In the genomic region with DNA sequence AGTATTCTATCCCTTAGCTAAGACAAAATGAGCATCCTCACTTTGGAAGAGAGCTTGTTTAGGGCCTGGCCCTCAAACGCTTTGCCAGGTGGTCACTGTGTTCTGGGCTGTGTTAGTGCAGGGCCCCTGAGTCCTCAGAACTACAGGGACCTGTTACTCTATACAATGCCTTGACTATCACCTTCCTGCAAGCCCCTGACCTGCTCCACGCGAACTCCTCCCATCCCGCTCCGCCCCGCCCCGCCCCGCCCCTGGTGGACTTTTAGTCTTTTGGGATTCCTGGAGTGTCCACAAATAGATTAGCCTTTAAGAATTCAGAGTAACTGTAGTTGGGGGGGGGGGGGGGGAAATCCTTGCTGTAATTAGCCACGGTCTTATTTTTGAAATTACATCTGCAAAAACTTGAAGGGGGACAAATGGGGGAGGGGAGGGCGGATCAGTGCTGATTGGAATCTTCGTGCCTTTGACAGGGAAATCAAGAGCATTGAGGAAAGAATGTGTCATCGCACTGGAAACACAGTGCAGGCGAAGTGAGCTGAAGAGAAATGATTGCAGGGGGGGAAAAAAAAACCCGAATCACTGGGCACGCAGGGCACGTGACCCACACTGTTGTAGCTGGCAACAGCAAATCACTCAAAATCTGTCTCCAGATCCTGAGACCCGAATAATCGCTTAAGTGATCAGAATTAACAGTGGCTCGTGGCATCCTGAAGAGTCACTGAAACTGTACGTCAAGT, we compare ENCODE assay signal across 9 mouse cellular contexts. TPM values are rescaled to one million over a fixed set of nuclear protein-coding genes. Genes with fewer than 3 reads are reported as not detected.
DNase-seq lines count a peak whose midpoint lies in the region; ATAC-seq and TF ChIP-seq lines count a peak whose summit lies in the region.
"Had no signal": no experiment of that assay in that cellular context is flagged by ENCODE, and none has a peak within 500 bp of the region (broad histone marks: within the 10 kb centered on the region; RNA-seq: fewer than 3 reads in every experiment).

No protein-coding gene starts in this region.

- no peak for TF ChIP-seq POLR2A in brain, embryonic 14.5 days (IDR thresholded peaks at IDR 0.05; ENCODE audit: borderline replicate concordance, extremely low read depth, insufficient read depth, insufficient read length, poor library complexity, severe bottlenecking)

- no peak for TF ChIP-seq CTCF in brain, embryonic 14.5 days (IDR thresholded peaks at IDR 0.05; ENCODE audit: borderline replicate concordance, extremely low read depth, insufficient read depth, insufficient read length)

- H3K27me3 ChIP-seq in heart, embryonic 12.5 days (replicated peaks), result no peaks in the 10 kb centered on the region
- H3K27me3 ChIP-seq in intestine, embryonic 14.5 days (replicated peaks; ENCODE audit: control insufficient read depth, insufficient read depth, low read length), result no peaks in the 10 kb centered on the region
- H3K27me3 ChIP-seq in midbrain, embryonic 11.5 days (ENCODE audit: control insufficient read depth, insufficient read depth, low read length), result no peaks in the 10 kb centered on the region

- H3K9ac ChIP-seq in heart, embryonic 12.5 days, result peak overlapping the region; percentile 44; the same call in 1 of the 2 replicates
- no peak overlapping the region for H3K9ac ChIP-seq in intestine, embryonic 14.5 days (ENCODE audit: low read length)
- no peak overlapping the region for H3K9ac ChIP-seq in midbrain, embryonic 11.5 days (ENCODE audit: low read length)

- no peak overlapping the region for H3K27ac ChIP-seq in heart, embryonic 12.5 days (ENCODE audit: poor library complexity, severe bottlenecking)
- H3K27ac ChIP-seq in intestine, embryonic 14.5 days (ENCODE audit: low read depth), result no peak overlapping the region
- no peak overlapping the region for H3K27ac ChIP-seq in midbrain, embryonic 11.5 days (ENCODE audit: low read depth, low read length)

- 5% methylated on average over 20 of the region's 20 CpGs for WGBS in heart, embryonic 12.5 days
- WGBS in intestine, embryonic 14.5 days, result 8% methylated on average over 20 of the region's 20 CpGs
- 12% methylated on average over 20 of the region's 20 CpGs for WGBS in midbrain, embryonic 11.5 days

- no peak for DNase-seq in heart, postnatal 10 days
- DNase-seq in brain, embryonic 14.5 days (ENCODE audit: low read depth), result peak; percentile 65
- DNase-seq in intestine, embryonic 14.5 days (ENCODE audit: low spot score), result peak; percentile 59
- DNase-seq in midbrain, embryonic 11.5 days (ENCODE audit: low spot score, missing footprints), result peak; percentile 85
- DNase-seq in right cerebral cortex, postnatal 25 days, result no peak
- no peak for DNase-seq in frontal cortex, postnatal 36 days (ENCODE audit: low spot score in 2 of 2)
- DNase-seq in left cerebral cortex, adult 18-20 months (ENCODE audit: low spot score in 2 of 2), result no peak

- H3K4me2 ChIP-seq in heart, embryonic 12.5 days, result peak overlapping the region; percentile 68
- H3K4me2 ChIP-seq in intestine, embryonic 14.5 days (ENCODE audit: low read length), result peak overlapping the region; percentile 34
- peak overlapping the region; percentile 36 for H3K4me2 ChIP-seq in midbrain, embryonic 11.5 days

- peak; percentile 53 for ATAC-seq in heart, embryonic 12.5 days (ENCODE audit: insufficient number of reproducible peaks, low FRiP score)
- ATAC-seq in intestine, embryonic 14.5 days (replicated peaks; ENCODE audit: low FRiP score, low TSS enrichment, low read depth), result 0 out of 2 replicates have a peak, but pooled peaks have one; percentile 53
- ATAC-seq in midbrain, embryonic 11.5 days (ENCODE audit: low FRiP score), result 0 out of 2 replicates have a peak, but pooled peaks have one; percentile 52

- H3K4me1 ChIP-seq in heart, embryonic 12.5 days (replicated peaks), result peaks cover 29% of the 10 kb centered on the region
- peaks cover 6% of the 10 kb centered on the region; the same call in 1 of the 2 replicates for H3K4me1 ChIP-seq in intestine, embryonic 14.5 days (replicated peaks; ENCODE audit: control insufficient read depth, insufficient read depth, low read length)
- peaks cover 5% of the 10 kb centered on the region for H3K4me1 ChIP-seq in midbrain, embryonic 11.5 days (ENCODE audit: control insufficient read depth, insufficient read depth, low read length)

- no peaks in the 10 kb centered on the region for H3K9me3 ChIP-seq in heart, embryonic 12.5 days (replicated peaks)
- no peaks in the 10 kb centered on the region for H3K9me3 ChIP-seq in intestine, embryonic 14.5 days (ENCODE audit: control insufficient read depth, low read length)
- no peaks in the 10 kb centered on the region for H3K9me3 ChIP-seq in midbrain, embryonic 11.5 days (ENCODE audit: control insufficient read depth, low read length)
- H3K9me3 ChIP-seq: G1E had no signal

- H3K36me3 ChIP-seq in heart, embryonic 12.5 days, result no peaks in the 10 kb centered on the region
- H3K36me3 ChIP-seq in intestine, embryonic 14.5 days (ENCODE audit: control insufficient read depth, insufficient read depth, low read length), result no peaks in the 10 kb centered on the region
- H3K36me3 ChIP-seq in midbrain, embryonic 11.5 days (ENCODE audit: control insufficient read depth, insufficient read depth, low read length), result no peaks in the 10 kb centered on the region
- H3K36me3 ChIP-seq: G1E had no signal

- intact Hi-C loops in heart, postnatal 10 days (cut with DNase I), result no loop called here

- peak overlapping the region; percentile 31 for H3K4me3 ChIP-seq in heart, embryonic 12.5 days
- H3K4me3 ChIP-seq in intestine, embryonic 14.5 days (ENCODE audit: low read depth, low read length), result no peak overlapping the region
- H3K4me3 ChIP-seq in midbrain, embryonic 11.5 days (ENCODE audit: low read depth, low read length), result 0 out of 2 replicates have a peak overlapping the region, but pooled peaks have one; percentile 3

RNA-seq across cellular contexts. Expression of gene Atxn2, which starts 6.5 kb away (rescaled TPM):
- polyA plus RNA-seq in heart, embryonic 12.5 days (2016; fragmentation: Nextera tagmentation; extraction: Ambion mirVana), result 82.4 and 83.2 TPM in 2 replicates
- total RNA-seq in heart, postnatal 10 days (2021), result 100 to 1,000 TPM; 173 to 177 TPM
- 156 and 226 TPM in 2 replicates for polyA plus RNA-seq in brain, embryonic 14.5 days (2012; rRNA removed)
- polyA plus RNA-seq in intestine, embryonic 14.5 days (2014; fragmentation: Nextera tagmentation; extraction: Ambion mirVana), result 59.4 and 59.8 TPM in 2 replicates
- 59.2 and 66.8 TPM in 2 replicates for polyA plus RNA-seq in midbrain, embryonic 11.5 days (2014; fragmentation: Nextera tagmentation; extraction: Ambion mirVana)
- 100 to 1,000 TPM; 215 to 226 TPM for total RNA-seq in left cerebral cortex, adult 18-20 months (2021)

RNA-seq across cellular contexts. Expression of gene Brap, which starts 44.3 kb away (rescaled TPM):
- polyA plus RNA-seq in heart, embryonic 12.5 days (2016; fragmentation: Nextera tagmentation; extraction: Ambion mirVana), result 32.8 and 34.8 TPM in 2 replicates
- 10 to 100 TPM; 28.2 to 35.2 TPM for total RNA-seq in heart, postnatal 10 days (2021)
- 31.4 and 41.5 TPM in 2 replicates for polyA plus RNA-seq in brain, embryonic 14.5 days (2012; rRNA removed)
- 31.5 and 32.8 TPM in 2 replicates for polyA plus RNA-seq in intestine, embryonic 14.5 days (2014; fragmentation: Nextera tagmentation; extraction: Ambion mirVana)
- polyA plus RNA-seq in midbrain, embryonic 11.5 days (2014; fragmentation: Nextera tagmentation; extraction: Ambion mirVana), result 37.7 and 43.0 TPM in 2 replicates
- 10 to 100 TPM; 65.2 to 67.6 TPM for total RNA-seq in left cerebral cortex, adult 18-20 months (2021)

RNA-seq across cellular contexts. Expression of gene Acad10, which starts 44.4 kb away (rescaled TPM):
- polyA plus RNA-seq in heart, embryonic 12.5 days (2016; fragmentation: Nextera tagmentation; extraction: Ambion mirVana), result 1.4 and 1.5 TPM in 2 replicates
- 10 to 100 TPM; 13.7 to 16.0 TPM for total RNA-seq in heart, postnatal 10 days (2021)
- polyA plus RNA-seq in brain, embryonic 14.5 days (2012; rRNA removed), result 1.8 and 2.8 TPM in 2 replicates
- polyA plus RNA-seq in intestine, embryonic 14.5 days (2014; fragmentation: Nextera tagmentation; extraction: Ambion mirVana), result 4.3 and 4.7 TPM in 2 replicates
- polyA plus RNA-seq in midbrain, embryonic 11.5 days (2014; fragmentation: Nextera tagmentation; extraction: Ambion mirVana), result 2.5 and 2.6 TPM in 2 replicates
- total RNA-seq in left cerebral cortex, adult 18-20 months (2021), result 1 to 10 TPM; 4.5 to 5.3 TPM

Comparison
In these comparisons a context has a peak if more than half of its experiments do, and no peak if none do; other contexts are left out.
1. DNase-seq: peak in brain, embryonic 14.5 days (single experiment), intestine, embryonic 14.5 days (single experiment) and midbrain, embryonic 11.5 days (single experiment); none in heart, postnatal 10 days (0 of 2), right cerebral cortex, postnatal 25 days (single experiment), frontal cortex, postnatal 36 days (0 of 2) and left cerebral cortex, adult 18-20 months (0 of 2).
2. Peak in every context shown above with its lines, with median percentiles within 50 percentile points of each other: ATAC-seq and H3K4me2 ChIP-seq.